Mouse (Mus musculus): ENCODE measurements around the gene Klf13.

Gene Klf13

DNA sequence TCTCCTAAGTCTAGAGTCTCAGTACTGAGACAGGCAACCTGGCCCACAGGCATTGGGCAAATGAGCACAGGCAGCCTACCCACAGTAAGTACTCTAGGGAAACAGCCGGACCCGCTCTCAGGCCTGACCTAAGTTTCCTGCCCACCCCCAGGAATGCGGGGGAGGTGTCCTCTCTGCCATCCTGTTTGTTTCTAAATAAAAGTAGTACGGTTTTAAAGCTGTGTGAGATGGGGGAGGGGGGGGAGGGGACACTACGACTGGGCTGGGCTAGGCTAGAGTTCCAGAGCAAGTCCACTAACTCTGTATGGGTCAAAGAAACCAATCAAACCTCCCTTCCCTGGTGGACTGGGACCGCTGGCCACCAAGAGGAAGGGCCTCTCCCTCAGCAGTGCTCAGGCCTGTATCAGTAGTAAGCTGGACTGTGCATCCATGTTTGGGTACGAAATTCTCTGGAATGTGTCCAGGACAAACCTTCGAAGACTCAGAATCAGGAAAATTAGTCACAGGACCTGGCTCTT lies 51.6 kb downstream of the Klf13 start:
- peak; percentile 25 for DNase-seq (ENCODE audit: low spot score)

DNA sequence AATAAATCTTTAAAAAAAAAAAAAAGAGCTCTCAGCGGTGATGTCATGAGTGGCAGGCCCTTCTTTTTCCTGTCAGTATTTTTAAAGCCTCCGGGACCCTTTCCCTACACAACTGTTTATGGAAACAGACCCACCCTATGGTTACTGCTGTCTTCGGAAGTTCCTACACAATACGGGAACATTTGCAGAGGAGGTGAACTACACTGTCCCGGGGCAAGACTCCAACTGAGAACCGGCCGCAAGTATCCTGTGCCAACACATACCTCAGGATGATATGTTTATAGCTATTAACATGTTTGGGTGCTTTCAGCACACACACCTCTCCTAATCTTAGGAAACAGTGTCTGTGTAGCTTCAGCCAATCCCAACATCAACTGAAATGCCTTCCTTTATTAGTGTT lies 53.7 kb downstream of the Klf13 start:
- DNase-seq (ENCODE audit: low spot score), result no peak

- no peak for DNase-seq (ENCODE audit: low spot score)
Measured at GRCm38 (mm10) chr7:63882739-63883138, 56.0 kb downstream of the Klf13 start.

GRCm38 (mm10) chr7:63879583-63879982 lies 59.1 kb downstream of the Klf13 start:
- DNase-seq (ENCODE audit: low spot score), result peak; percentile 11

DNA sequence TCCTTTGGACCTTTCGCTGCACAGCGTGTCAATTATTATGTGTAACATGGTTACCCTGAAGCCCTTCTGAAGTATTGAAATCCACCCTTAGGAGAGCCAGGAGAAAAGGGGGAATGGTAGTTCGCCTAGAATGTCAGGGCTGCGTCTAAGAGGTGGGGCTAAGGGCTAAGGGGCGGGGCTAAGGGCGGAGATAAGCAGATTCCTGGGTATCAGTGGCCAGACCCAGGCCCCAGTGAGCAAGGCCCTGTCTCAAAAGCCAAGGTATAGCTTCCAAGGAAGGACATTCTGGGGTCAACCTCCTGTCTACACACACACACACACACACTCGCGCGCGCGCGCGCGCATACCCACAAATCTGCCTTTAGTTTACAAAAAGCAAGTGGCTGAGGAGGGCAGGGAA lies 61.1 kb downstream of the Klf13 start:
- no peak for DNase-seq (ENCODE audit: low spot score)

- DNase-seq (ENCODE audit: low spot score), result no peak
Measured at GRCm38 (mm10) chr7:63876640-63877039, 62.1 kb downstream of the Klf13 start.

DNA sequence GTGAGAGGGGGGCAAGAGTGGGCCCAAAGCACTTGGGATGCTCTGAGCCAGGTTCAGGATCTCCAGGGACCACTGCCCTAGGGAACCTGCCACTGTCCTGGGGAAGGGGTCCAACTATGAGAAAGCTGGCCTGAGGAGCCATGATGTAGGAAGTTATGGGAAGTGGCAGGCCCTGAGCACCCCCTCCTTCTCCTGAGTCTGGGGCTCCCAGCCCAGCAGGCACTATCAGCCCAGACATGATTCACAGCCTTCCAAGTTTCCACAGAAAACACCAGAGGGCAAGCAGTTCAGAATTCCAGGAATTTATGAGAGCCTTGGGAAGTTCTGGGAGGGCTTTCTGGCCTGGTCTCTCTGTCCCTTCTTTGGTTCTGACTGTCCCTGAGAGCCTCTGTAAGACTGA lies 63.0 kb downstream of the Klf13 start:
- no peak for DNase-seq (ENCODE audit: low spot score)

DNA sequence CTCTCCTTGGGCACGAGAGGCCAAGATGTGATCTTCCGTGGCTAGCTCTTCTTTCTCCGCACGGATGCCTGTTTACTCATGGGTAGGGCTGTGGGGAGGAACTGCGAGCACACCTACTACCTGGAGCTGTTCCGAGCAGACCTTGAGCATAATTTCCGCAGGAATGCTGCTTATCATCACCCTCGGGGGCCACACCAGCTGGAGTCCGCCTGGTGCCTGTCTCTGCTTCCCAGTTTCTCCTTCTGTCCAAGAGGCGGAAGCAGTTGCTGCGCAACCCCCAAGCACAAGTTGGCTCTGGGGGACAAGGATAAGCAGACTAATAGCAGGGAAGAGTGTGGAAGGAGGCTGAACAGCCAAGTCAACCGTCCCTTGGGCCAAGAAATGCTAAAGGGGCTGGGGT lies 64.8 kb downstream of the Klf13 start:
- no peak for DNase-seq (ENCODE audit: low spot score)

DNA sequence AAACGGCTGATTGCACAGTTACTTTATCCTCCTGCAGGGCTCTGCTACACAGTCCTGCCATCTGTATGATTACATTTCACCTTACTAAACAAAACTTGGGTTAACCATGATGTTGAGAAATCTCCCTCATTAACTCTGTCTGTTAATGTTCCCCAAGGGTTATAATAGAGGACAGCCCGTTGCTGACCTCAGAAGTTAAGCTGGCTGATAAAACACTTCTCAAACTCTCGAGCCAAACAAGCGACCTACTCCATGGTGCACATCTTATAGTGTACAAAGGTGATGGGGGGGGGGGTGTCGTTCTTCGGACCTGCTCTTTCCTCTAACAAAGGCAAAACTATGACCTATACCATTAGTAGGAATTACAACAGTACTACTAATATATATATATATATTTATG lies 67.0 kb downstream of the Klf13 start:
- no peak for DNase-seq (ENCODE audit: low spot score)

DNA sequence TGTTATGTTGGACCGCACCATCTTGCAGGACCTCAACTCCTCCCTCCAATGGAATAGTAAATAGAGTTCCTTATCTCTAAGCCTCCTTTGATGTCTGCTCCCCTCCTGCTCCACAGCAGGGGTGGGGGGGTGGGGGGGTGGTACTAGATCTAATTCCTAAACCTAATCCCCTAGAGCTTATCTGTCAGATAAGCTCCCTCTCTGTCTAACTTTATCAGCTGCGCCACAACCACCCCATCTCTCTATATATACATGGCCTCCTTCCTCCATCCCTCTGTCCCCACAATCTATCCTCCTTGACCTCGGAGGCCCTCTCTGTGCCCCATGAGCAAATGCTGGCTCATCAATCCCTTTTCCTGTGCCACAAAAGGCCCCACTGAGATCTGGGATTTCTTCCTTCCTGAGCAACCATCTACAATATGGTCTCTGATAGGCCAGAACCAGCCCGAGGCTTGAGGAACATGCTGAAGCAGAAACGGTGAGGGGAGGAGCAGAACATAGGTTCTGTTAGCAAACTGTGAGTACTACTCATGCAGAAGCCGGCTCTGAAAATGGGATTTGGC lies 70.3 kb downstream of the Klf13 start:
- DNase-seq (ENCODE audit: low spot score), result no peak

DNA sequence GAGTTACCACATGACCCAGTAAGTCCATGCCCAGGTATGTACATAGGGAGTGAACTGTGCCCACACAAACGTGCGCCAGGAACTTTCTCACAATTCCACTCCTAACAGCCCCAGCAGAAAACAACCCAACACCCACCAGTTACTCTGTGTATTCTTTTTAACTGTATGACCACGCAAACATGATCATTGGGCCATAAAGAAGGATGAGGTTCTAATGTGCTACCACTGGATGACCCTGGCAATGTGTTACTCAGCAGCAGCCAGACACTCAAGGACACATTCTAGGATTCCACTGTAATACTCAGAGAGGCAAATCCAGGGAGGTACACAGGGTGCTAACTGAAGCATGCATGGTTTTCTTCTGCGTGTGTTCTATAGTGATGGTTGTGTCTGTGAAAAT lies 72.8 kb downstream of the Klf13 start:
- DNase-seq (ENCODE audit: low spot score), result no peak

- DNase-seq (ENCODE audit: low spot score), result no peak
Measured at GRCm38 (mm10) chr7:63863046-63863445, 75.7 kb downstream of the Klf13 start.

DNA sequence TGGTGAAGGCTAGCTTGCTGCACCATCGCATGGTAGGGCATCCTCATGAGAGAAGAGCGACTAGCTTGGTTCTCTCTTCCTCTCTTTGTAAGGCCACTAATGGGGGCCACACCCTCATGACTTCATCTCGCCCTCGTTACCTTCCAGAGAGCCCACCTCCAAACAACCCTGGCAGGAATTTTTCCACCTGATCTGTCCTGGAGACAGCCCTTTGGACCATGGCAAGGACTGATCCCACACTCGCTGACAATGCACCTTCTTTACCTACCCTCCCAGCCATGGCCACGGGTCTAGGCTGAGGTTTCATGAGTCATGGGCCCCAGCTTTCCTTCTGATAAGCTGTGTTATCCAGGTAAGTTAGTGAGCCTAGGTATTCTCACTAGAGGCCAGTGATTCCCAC lies 77.6 kb downstream of the Klf13 start:
- DNase-seq (ENCODE audit: low spot score), result no peak

GRCm38 (mm10) chr7:63858571-63859152 lies 80.1 kb downstream of the Klf13 start:
- DNase-seq (ENCODE audit: low spot score), result no peak

DNA sequence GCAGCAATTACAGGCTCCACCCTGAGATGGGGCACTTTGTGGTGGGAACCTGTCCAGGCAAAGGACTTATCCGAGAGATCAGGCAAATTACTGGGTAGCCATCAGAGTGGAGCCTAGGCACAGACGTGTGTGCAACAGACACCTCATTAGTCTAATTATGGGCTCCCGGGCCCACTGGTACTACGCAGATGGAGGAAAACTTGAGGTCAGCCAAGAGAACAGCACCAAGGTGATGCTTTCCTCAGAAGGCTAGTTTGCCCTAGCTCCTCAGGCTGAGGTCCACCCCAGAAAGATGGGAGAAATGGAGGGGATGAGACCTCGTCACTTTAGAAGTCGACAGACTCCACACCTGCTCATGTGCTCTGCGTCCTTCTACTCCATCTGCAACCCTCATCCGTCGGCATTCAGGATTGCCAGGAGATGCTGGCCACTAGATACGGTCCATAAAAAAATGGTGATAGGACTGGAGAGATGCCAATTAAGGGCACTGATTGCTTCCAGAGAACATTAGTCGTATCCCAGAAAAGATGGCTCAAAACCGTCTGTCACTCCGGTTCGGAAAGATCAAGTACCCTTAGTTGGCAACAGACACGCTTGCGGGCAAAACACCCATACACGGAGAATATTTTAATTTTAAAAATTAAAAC lies 80.8 kb downstream of the Klf13 start:
- DNase-seq (ENCODE audit: low spot score), result no peak

DNA sequence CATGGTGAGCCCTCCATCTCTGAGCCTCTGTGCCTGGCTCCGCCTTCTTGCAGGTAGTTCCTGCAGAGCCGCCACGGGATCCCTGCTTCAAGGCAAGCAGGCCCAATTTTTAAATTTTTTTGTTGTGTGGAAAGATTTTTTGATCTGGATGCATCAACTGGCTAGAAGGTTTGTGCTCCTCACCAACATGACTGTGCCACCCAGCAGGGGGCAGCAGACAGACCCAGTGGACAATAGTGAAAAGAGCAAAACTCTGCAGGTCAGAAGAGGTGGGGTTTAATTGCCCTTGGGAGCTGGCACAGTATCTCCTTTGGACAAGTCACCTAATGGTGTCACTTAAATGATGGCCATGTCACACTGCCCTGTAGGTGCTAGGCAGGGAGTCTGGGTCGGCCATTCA lies 83.4 kb downstream of the Klf13 start:
- peak; percentile 68 for DNase-seq (ENCODE audit: low spot score)

GRCm38 (mm10) chr7:63851841-63852533 lies 86.7 kb downstream of the Klf13 start:
- DNase-seq (ENCODE audit: low spot score), result no peak

All from adipocyte (in vitro differentiated cells).